Mouse (Mus musculus) olfactory bulb, adult 2 months (tissue): ENCODE measurements around the gene Hist3h2ba. TPM values are rescaled to one million over a fixed set of nuclear protein-coding genes. Genes with fewer than 3 reads are reported as not detected.

Source experiments
- H3K27ac ChIP-seq: fragments of 200-500 bp; 2 replicates; pipeline ENCODE4 v1.5.1; 2012; ENCODE audit warnings: low read depth, low read length; ENCODE audit not compliant: insufficient read depth
- H3K4me1 ChIP-seq: fragments of 200-500 bp; 2 replicates; pipeline ENCODE4 v1.6.1; 2012; ENCODE audit warnings: low read length; ENCODE audit not compliant: control insufficient read depth, insufficient read depth
- H3K4me3 ChIP-seq: fragments of 200-500 bp; 2 replicates; pipeline ENCODE4 v1.5.1; 2012; ENCODE audit warnings: mild to moderate bottlenecking, low read depth, low read length, moderate library complexity; ENCODE audit not compliant: insufficient read depth
- CTCF ChIP-seq: fragments of 200-500 bp; IDR thresholded peaks from 2 replicates; pipeline ENCODE4 v1.5.1; 2012; ENCODE audit warnings: low read depth, mild to moderate bottlenecking, low read length, moderate library complexity; ENCODE audit not compliant: insufficient read depth
- POLR2A ChIP-seq: fragments of 200-500 bp; IDR thresholded peaks from 2 replicates; pipeline ENCODE4 v1.6.1; 2012; ENCODE audit warnings: mild to moderate bottlenecking, low read depth, low read length, moderate library complexity; ENCODE audit not compliant: insufficient read depth
- WGBS: fragments of 180-500 bp; shearing (Covaris S2); methylation state at CpG from one replicate; pipeline ENCODE4 v1.1.7; 2018; 5-methylcytosine and 5-hydroxymethylcytosine counted together
- polyA plus RNA-seq: library from polyadenylated mRNA; stranded (reverse); fragments of >200 nt; gene quantifications from 2 replicates; pipeline ENCODE4 v1.2.4, GENCODE M21; 2012; ENCODE audit warnings: low replicate concordance; ENCODE audit not compliant: missing spikeins, insufficient read depth, insufficient read length

Hist3h2ba gene
- polyA plus RNA-seq, 1 experiment = not detected

DNA sequence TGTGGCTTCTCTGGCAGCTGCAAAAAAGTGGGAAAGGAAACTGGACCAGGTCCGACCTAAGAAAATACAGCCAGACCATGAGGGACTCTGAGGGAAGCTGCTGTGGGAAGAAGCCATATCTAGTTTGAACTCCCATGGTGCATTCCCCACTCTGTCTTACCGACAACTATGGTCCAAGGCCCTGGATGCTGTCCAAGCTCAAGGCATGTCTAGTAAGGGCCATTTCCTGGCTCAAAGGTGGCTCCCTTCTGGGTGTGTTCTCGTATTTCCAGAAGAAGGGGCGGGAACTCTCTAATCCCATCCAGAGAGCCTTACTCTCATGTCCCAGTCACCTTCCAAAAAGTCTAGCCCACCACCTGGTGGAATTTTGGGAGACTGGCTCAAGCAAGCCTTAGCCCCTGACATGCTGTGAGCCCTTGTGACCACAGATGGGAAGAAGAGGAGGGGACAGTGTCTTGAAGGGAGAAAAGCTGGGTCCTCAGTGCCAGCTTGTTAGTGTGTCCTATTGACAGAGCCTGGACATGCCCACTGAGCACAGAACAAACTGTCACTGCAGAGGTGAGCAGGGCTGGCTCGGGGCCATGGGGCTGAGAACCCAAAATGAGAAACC lies 31.8 kb downstream of the Hist3h2ba start:
- Histone ChIP-seq H3K4me3 (no peak overlapping the region), H3K27ac (no peak overlapping the region), H3K4me1 (peaks cover 44% of the 10 kb centered on the region)
- TF ChIP-seq CTCF (no peak), POLR2A (no peak)
- 51% methylated on average over 5 of the region's 5 CpGs for WGBS

DNA sequence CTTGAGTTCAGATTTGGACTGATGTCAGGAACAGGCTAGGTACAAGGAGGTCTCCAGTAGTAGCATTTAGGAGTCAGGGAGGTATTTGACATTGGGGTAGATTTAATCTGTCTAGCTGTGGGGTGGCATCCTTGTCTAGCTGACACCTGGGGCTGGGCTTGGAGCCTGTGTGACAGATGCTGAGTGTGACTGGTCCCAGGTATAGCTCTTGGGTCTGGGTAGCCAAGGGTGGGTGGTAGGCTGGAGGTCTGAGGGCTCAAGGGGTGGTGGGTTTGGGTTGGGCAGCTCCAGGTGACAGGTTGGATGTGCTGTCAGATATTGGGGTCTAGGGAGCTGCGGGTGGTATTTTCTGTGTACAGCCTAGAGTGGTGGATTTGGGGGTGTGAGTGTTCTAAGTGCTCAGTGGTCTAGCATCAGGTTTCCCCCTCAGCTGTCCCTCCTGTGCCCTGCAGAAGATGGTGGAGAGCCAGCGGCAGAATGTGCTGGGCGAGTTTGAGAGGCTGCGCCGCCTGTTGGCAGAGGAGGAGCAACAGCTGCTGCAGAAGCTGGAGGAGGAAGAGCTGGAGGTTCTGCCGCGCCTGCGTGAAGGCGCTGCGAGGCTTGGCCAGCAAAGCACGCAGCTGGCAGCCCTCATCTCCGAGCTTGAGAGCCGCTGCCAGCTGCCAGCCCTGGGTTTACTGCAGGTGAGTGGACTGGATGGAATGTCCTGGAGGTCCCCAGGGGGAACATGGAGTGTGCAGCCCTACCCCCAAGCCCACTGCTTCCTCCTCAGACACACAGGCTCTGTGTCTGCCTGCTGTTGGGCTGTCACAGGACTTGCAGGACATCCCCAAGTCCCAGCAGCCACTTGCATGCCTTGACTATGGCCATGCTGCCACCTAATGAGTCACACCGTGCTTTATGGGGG lies 33.1 kb downstream of the Hist3h2ba start:
- no peak overlapping the region for H3K4me3 ChIP-seq
- H3K27ac ChIP-seq = peak overlapping the region; percentile 29
- H3K4me1 ChIP-seq = peaks cover 46% of the 10 kb centered on the region
- TF ChIP-seq CTCF (no peak), POLR2A (no peak)
- WGBS = 18% methylated on average over 14 of the region's 14 CpGs

GRCm38 (mm10) chr11:58982471-58983097 lies 33.9 kb downstream of the Hist3h2ba start:
- 66% methylated on average over 18 of the region's 18 CpGs for WGBS

DNA sequence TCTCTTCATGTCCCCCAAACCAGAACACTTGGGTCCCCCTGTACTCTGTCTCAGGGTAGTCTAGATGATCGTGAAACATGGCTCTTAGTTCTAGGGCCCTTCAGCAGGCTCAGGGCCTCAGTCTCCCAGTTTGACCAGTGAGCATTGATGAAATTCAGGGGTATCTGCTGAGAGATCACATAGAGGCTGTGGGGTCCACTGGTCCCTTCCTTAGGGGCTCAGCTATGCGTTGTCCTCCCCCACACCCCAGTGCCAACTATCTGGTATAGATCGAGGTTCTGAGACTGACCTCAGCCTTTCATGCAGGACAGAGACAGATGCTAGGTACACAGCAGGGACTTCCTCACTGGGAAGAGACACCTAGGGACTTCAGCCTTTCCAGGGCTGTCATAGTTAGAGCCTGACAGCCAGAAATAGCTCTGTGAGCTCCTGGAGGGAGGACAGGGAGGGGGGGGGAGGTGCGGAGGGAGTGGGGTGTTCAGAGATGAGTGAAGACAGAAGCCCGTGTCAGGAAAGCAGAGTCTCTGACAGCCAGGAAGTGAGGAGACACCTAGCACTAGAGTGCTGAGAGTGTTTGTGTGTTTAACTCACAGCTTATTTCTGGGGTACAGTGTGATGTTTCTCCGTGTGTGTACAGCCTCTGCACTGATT lies 35.1 kb downstream of the Hist3h2ba start:
- H3K4me3 ChIP-seq = no peak overlapping the region
- H3K27ac ChIP-seq = no peak overlapping the region
- WGBS = 82% methylated on average over 6 of the region's 6 CpGs
- peaks cover 40% of the 10 kb centered on the region for H3K4me1 ChIP-seq
- TF ChIP-seq CTCF (no peak), POLR2A (no peak)

More at GRCm38 (mm10) chr11:58982471-58983097, 33.9 kb downstream of the Hist3h2ba start:
- Histone ChIP-seq H3K4me3 (no peak overlapping the region), H3K27ac (peak overlapping the region; percentile 13), H3K4me1 (peaks cover 40% of the 10 kb centered on the region)
- TF ChIP-seq POLR2A (no peak), CTCF (no peak)

DNA sequence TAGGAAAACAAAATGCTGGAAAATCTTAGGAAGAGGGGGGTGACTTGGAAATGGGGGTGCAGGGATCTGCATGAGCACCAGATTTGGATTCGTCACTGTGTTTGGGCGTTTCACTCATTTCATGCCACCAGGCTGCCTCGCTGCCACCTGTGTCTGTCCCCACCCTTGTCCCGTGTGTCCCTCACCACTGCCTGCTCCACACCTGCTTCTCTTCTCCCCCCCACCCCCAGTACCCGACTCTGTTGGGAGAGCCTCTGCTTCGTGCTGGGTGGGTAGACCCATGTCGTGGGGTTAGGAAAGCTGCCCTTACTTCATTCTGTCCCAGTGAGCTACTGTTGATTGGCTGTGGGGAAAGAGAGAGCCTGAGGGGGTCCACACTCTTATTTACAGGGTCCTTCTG lies 35.9 kb downstream of the Hist3h2ba start:
- 91% methylated on average over 7 of the region's 7 CpGs for WGBS
- no peak overlapping the region for H3K27ac ChIP-seq
- peaks cover 36% of the 10 kb centered on the region for H3K4me1 ChIP-seq
- TF ChIP-seq CTCF = no peak
- no peak for TF ChIP-seq POLR2A
- H3K4me3 ChIP-seq = no peak overlapping the region

GRCm38 (mm10) chr11:58985299-58985917 lies 36.7 kb downstream of the Hist3h2ba start:
- 85% methylated on average over 3 of the region's 3 CpGs for WGBS
- TF ChIP-seq POLR2A = no peak
- no peak for TF ChIP-seq CTCF
- Histone ChIP-seq H3K4me1 (peaks cover 28% of the 10 kb centered on the region), H3K27ac (no peak overlapping the region), H3K4me3 (no peak overlapping the region)

DNA sequence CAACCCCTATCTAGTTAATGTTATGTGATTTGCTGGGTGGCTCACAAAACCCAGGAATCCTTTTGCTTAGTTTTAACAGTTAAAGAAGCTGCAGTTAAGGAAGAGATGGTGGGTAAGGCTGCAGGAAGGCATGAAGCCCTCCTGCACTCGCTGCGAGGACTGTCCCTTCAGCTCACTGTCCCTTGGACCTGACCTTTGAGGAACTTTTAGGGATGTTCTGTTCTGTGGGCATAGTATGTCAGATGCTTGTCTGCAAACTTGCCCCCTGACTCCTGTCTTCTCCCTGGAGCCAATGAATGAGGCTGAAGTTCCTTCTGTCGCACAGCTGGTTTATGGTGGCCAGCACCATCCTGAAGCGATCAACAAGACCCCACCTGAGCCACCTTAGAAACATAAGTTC lies 40.4 kb downstream of the Hist3h2ba start:
- 97% methylated on average over 4 of the region's 4 CpGs for WGBS
- no peak overlapping the region for H3K27ac ChIP-seq
- H3K4me3 ChIP-seq = no peak overlapping the region
- H3K4me1 ChIP-seq = peaks cover 12% of the 10 kb centered on the region
- TF ChIP-seq CTCF (no peak), POLR2A (no peak)

GRCm38 (mm10) chr11:58990141-58990540 lies 41.4 kb downstream of the Hist3h2ba start:
- Histone ChIP-seq H3K27ac (no peak overlapping the region), H3K4me1 (peaks cover 17% of the 10 kb centered on the region), H3K4me3 (no peak overlapping the region)
- TF ChIP-seq CTCF = no peak
- no peak for TF ChIP-seq POLR2A
- WGBS = 85% methylated on average over 17 of the region's 17 CpGs
